ENCODE assay signal across 8 mouse cellular contexts in the genomic region with DNA sequence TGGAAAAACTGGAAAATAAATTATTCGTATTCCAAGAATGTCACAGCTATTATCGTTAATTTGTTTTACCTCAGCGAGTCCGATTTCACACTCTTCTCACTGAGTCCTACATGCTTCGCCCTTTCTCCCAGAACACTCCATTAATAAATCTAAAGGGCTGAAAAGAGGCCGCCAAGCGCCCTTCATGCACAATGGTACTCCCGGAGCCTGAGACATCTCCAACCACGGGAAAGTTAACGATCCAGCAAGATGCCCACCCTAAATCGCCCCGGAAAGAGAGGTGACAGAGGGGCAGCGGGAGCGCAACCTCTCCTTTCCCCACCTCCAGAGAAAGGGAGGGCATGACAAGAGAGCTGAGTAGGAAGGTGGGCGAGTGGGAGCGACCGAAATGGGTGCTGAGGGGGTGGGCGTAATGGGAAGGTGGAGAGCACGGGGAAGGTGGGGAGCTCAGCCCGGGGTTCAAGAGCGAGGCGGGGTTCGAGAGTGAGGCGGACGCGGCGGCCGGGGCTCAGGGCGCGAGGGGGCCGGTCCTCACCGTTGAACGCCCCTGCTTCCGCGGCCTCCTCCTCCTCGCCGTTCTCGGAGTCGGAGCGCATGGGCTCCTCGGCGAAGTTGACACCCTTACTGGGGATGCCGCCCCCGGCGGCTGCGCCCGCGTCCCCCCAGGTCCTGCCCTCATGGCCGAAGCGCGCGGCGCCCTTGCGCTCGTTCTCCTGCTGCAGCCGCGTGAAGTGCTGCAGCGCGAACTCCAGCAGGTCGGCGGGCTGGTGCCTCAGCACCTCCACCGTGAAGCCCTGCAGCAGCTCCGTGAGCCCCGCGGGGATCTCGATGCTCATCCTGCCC. TPM values are rescaled to one million over a fixed set of nuclear protein-coding genes. Genes with fewer than 3 reads are reported as not detected.
A peak's percentile ranks its signal among the peaks of the same experiment; 100 is the strongest.
DNase-seq lines count a peak whose midpoint lies in the region; ATAC-seq and TF ChIP-seq lines count a peak whose summit lies in the region.

No protein-coding gene starts in this region.

- H3K9ac ChIP-seq in embryonic facial prominence, embryonic 12.5 days, result peak overlapping the region; percentile 86
- H3K9ac ChIP-seq in lung, postnatal 0 days (replicated peaks; ENCODE audit: low read depth), result peak overlapping the region; percentile 41

- H3K36me3 ChIP-seq in embryonic facial prominence, embryonic 12.5 days, result no peaks in the 10 kb centered on the region
- H3K36me3 ChIP-seq in hindbrain, embryonic 10.5 days, result no peaks in the 10 kb centered on the region
- no peaks in the 10 kb centered on the region for H3K36me3 ChIP-seq in lung, postnatal 0 days (ENCODE audit: insufficient read depth, low read length)
- H3K36me3 ChIP-seq in splenic B cell, adult 2 months (ENCODE audit: control insufficient read depth, insufficient read depth, low read length, poor library complexity, severe bottlenecking), result no peaks in the 10 kb centered on the region

- peaks cover 6% of the 10 kb centered on the region; the same call in 1 of the 2 replicates for H3K4me1 ChIP-seq in embryonic facial prominence, embryonic 12.5 days
- peaks cover 30% of the 10 kb centered on the region for H3K4me1 ChIP-seq in hindbrain, embryonic 10.5 days (replicated peaks)
- no peaks in the 10 kb centered on the region for H3K4me1 ChIP-seq in lung, postnatal 0 days (ENCODE audit: insufficient read depth, low read depth, low read length)

- no peaks in the 10 kb centered on the region for H3K27me3 ChIP-seq in embryonic facial prominence, embryonic 12.5 days
- no peaks in the 10 kb centered on the region for H3K27me3 ChIP-seq in hindbrain, embryonic 10.5 days (ENCODE audit: insufficient read depth, poor library complexity, severe bottlenecking)
- H3K27me3 ChIP-seq in lung, postnatal 0 days (replicated peaks; ENCODE audit: insufficient read depth, low read length), result no peaks in the 10 kb centered on the region
- no peaks in the 10 kb centered on the region for H3K27me3 ChIP-seq in splenic B cell, adult 2 months (ENCODE audit: control insufficient read depth, insufficient read depth, low read length, poor library complexity, severe bottlenecking)

- H3K4me2 ChIP-seq in embryonic facial prominence, embryonic 12.5 days (replicated peaks), result peak overlapping the region; percentile 61
- H3K4me2 ChIP-seq in lung, postnatal 0 days (replicated peaks; ENCODE audit: low read depth, low read length), result peak overlapping the region; percentile 100

- peak overlapping the region; percentile 79 for H3K4me3 ChIP-seq in embryonic facial prominence, embryonic 12.5 days
- peak overlapping the region; percentile 85 for H3K4me3 ChIP-seq in hindbrain, embryonic 10.5 days
- H3K4me3 ChIP-seq in lung, postnatal 0 days (ENCODE audit: low read depth, low read length), result peak overlapping the region; percentile 68

- ATAC-seq in embryonic facial prominence, embryonic 12.5 days (ENCODE audit: insufficient number of reproducible peaks, insufficient read depth, low FRiP score, low TSS enrichment), result peak; percentile 36
- peak; percentile 65; the same call in 1 of the 2 replicates for ATAC-seq in lung, postnatal 0 days

- peak; percentile 17 to 28 for DNase-seq in adrenal gland, postnatal 36 days
- DNase-seq in adrenal gland, adult 18-20 months (ENCODE audit: low spot score in 2 of 2), result no peak
- peak; percentile 32 for DNase-seq in ovary, postnatal 14 days (ENCODE audit: low spot score)
- DNase-seq in ovary, postnatal 10 days (ENCODE audit: low spot score), result no peak
- no peak for DNase-seq in hindbrain, embryonic 10.5 days (ENCODE audit: low spot score)
- no peak for DNase-seq in lung, postnatal 0 days (ENCODE audit: low spot score)
- peak; percentile 5 for DNase-seq in splenic B cell, adult 2 months (ENCODE audit: low read depth, low spot score)

- peak overlapping the region; percentile 96 for H3K27ac ChIP-seq in embryonic facial prominence, embryonic 12.5 days
- peak overlapping the region; percentile 98 for H3K27ac ChIP-seq in hindbrain, embryonic 10.5 days
- peak overlapping the region; percentile 38; the same call in 1 of the 2 replicates for H3K27ac ChIP-seq in lung, postnatal 0 days (ENCODE audit: low read length)

- H3K9me3 ChIP-seq in embryonic facial prominence, embryonic 12.5 days, result no peaks in the 10 kb centered on the region
- no peaks in the 10 kb centered on the region for H3K9me3 ChIP-seq in hindbrain, embryonic 10.5 days
- H3K9me3 ChIP-seq in lung, postnatal 0 days (ENCODE audit: low read length), result no peaks in the 10 kb centered on the region

- no peak for TF ChIP-seq EP300 in lung, postnatal 0 days (IDR thresholded peaks at IDR 0.05)

- TF ChIP-seq CTCF in lung, postnatal 0 days (IDR thresholded peaks at IDR 0.05), result no peak

- WGBS in embryonic facial prominence, embryonic 12.5 days, result under 1% methylated on average over 66 of the region's 66 CpGs
- under 1% methylated on average over 65 of the region's 66 CpGs for WGBS in hindbrain, embryonic 10.5 days
- WGBS in lung, postnatal 0 days, result under 1% methylated on average over 29 of the region's 66 CpGs

RNA-seq across cellular contexts. Expression of gene Prkar2b, which starts 0.6 kb away (rescaled TPM):
- total RNA-seq in adrenal gland, postnatal 36 days (2021), result 100 to 1,000 TPM; 417 to 626 TPM
- total RNA-seq in adrenal gland, adult 18-20 months (2021), result 100 to 1,000 TPM; 364 to 573 TPM
- 47.0 and 49.0 TPM in 2 replicates for polyA plus RNA-seq in embryonic facial prominence, embryonic 12.5 days (2016; fragmentation: Nextera tagmentation; extraction: Ambion mirVana)
- 32.9 and 40.4 TPM in 2 replicates for polyA plus RNA-seq in hindbrain, embryonic 10.5 days (2016; fragmentation: Nextera tagmentation; extraction: Ambion mirVana)
- 11.0 and 13.3 TPM in 2 replicates for polyA plus RNA-seq in lung, postnatal 0 days (2015; fragmentation: Nextera tagmentation; extraction: Ambion mirVana)

Comparison
In these comparisons a context has a peak if more than half of its experiments do, and no peak if none do; other contexts are left out.
1. DNase-seq: peak in adrenal gland, postnatal 36 days (2 of 2), ovary, postnatal 14 days (single experiment) and splenic B cell, adult 2 months (single experiment); none in adrenal gland, adult 18-20 months (0 of 2), ovary, postnatal 10 days (single experiment), hindbrain, embryonic 10.5 days (single experiment) and lung, postnatal 0 days (single experiment).
2. H3K27ac ChIP-seq: peak in every context shown above with its lines; median percentile 98 in hindbrain, embryonic 10.5 days; 96 in embryonic facial prominence, embryonic 12.5 days; 38 in lung, postnatal 0 days.
3. Peak in every context shown above with its lines, with median percentiles within 50 percentile points of each other: H3K4me3 ChIP-seq.